Mouse (Mus musculus) cerebellum, adult (tissue): ENCODE measurements around the gene Olfr1097.

ENCODE experiments used
- ATAC-seq: cut with Nextera tagmentation; 2 replicates; pipeline ENCODE4 v1.9.2; 2017; ENCODE audit warnings: mild to moderate bottlenecking, moderate library complexity, mixed read lengths; ENCODE audit not compliant: insufficient number of reproducible peaks, low FRiP score, low TSS enrichment

Gene Olfr1097

DNA sequence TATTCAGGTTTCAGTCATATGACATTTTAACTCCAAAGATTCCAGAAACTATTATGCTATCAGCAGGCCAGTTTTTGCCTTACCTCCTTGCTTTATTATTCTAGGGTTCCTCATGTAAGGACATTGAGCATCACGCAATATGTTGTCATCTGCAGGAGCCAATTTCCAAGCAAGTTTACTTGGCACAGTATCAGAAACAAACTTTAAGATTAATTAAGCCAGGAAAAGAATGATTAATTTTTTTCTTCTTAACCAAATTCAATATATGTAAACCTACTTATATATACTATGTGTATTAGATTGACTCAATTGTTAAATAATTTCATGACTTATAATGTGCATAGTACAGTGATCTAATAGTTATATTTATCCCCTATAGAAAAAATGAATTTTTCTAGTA lies at the start of gene Olfr1097:
Gene Olfr1097 (minus strand): TSS at position 101 of the 400 bp plus-strand sequence.
- no peak for ATAC-seq

DNA sequence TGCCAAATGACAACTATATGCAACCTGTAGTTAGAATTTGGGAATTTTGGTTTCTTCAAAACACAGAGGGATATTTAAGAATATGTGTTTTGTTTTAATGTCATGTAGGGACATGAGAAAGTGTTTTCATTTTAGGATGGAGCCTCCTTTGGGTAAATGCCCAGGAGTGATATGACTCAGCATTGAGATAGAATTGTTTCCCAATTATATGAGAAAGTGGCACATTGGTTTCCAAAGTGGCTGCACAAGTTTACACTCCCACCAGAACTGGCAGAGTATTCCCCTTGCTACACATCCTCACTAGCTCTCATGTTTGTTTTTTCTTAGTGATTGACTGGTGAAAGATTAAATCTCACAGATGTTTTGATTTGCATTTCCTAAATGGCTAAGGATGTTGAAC lies 34.5 kb upstream of the Olfr1097 start:
- no peak for ATAC-seq

DNA sequence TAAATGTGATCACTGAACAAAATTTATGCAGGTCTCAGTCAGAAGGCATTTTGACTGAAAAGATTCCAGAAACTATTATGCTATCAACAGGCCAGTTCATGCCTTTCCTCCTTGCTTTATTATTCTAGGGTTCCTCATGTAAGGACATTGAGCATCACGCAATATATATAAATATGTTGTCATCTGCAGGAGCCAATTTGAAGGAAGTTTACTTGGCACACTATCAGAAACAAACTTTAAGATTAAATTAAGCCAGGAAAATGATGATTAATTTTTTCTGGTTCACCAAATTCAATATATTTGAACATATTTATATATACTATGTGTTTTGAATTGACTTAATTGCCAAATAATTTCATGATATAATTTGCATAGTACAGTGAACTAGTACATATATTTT lies 32.4 kb upstream of the Olfr1097 start, which contains the start of gene Olfr1098:
Gene Olfr1098 (minus strand): TSS at position 101 of the 400 bp plus-strand sequence.
- ATAC-seq = no peak

DNA sequence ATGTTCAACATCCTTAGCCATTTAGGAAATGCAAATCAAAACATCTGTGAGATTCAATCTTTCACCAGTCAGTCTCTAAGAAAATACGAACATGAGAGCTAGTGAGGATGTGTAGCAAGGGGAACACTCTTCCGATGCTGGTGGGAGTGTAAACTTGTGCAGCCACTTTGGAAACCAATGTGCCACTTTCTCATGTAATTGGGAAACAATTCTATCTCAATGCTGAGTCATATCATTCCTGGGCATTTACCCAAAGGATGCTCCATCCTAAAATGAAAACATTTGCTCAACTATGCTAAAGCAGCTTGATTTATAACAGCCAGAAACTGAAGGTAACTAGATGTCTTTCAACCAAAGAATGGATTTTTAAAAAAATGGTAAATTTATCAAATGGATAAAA lies 13.6 kb upstream of the Olfr1097 start:
- no peak for ATAC-seq

DNA sequence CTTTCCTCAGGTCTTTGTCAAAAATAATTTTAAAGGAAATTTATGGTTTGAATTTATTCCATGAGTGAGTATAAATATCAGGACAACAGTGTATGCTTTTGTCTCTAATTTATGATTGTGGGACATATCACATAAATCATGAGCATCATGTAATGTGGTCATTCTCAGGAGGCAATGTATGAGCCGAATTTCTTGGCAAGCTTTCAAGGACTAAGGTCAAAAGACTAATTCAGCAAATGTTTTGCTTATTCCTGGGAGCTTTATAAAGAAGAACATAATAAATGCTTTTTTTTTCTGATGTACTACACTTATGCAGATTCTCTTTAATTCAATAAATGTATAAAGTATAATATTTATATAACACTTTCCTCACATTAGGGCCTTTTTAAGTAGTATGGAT lies 17.3 kb downstream of the Olfr1097 start, which contains the start of gene Gm13723:
Gene Gm13723 (minus strand): TSS at position 101 of the 400 bp plus-strand sequence.
- ATAC-seq = no peak

DNA sequence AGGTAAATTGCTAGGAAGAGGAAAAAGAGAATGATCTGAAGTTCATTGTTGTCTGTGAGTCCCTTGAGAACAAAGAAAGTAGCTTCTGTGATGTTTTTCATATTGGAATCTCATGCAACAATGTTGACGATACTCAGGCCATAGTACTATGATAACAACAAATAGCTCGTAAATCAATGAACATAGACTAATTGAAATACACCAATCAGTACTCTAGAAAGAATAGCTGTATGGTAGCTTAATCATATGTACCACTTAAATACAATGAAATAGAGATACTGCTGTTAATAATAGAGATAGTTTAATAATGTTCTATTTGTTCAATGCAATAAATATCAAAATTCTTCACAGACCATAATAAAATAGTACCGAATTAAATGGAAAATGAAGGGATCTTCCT lies 40.4 kb downstream of the Olfr1097 start, which contains the start of gene Olfr1095:
Gene Olfr1095 (minus strand): TSS at position 101 of the 400 bp plus-strand sequence.
- no peak for ATAC-seq
